Comparison of ENCODE assay signal across 25 mouse cellular contexts in the genomic region with DNA sequence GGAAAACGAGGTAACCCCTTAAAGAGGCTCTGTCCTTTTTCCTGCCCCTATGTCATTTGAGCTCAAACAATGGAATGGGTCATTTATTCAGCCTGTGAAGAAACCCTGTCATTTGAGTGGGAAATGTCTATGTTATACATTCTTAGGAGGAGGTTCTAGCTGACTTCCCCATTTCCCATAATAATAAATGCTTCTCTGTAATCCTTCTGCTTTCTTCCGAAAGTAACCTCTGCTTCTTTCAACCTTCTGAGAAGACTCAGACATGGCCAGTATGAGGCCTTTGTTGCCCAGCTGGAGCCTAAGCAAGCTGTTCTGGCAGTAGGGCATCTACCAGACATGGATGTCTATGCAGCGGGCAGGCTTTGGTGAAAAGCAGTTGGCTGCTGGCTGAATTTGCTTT.
"Had no signal": no experiment of that assay in that cellular context is flagged by ENCODE, and none has a peak within 500 bp of the region (broad histone marks: within the 10 kb centered on the region; RNA-seq: fewer than 3 reads in every experiment).

No protein-coding gene starts in this region.

- H3K36me3 ChIP-seq: limb, embryonic 12.5 days; limb, embryonic 15.5 days; liver, embryonic 12.5 days; liver, embryonic 15.5 days; lung, embryonic 15.5 days; midbrain, embryonic 12.5 days; midbrain, embryonic 15.5 days; neural tube, embryonic 12.5 days; neural tube, embryonic 15.5 days had no signal

- H3K4me2 ChIP-seq: limb, embryonic 12.5 days; limb, embryonic 15.5 days; liver, embryonic 12.5 days; liver, embryonic 15.5 days; lung, embryonic 15.5 days; midbrain, embryonic 12.5 days; midbrain, embryonic 15.5 days; neural tube, embryonic 12.5 days; neural tube, embryonic 15.5 days had no signal

- H3K9me3 ChIP-seq: limb, embryonic 12.5 days; limb, embryonic 15.5 days; liver, embryonic 12.5 days; liver, embryonic 15.5 days; lung, embryonic 15.5 days; midbrain, embryonic 12.5 days; midbrain, embryonic 15.5 days; neural tube, embryonic 12.5 days; neural tube, embryonic 15.5 days had no signal

- ATAC-seq: liver, embryonic 12.5 days; midbrain, embryonic 15.5 days had no signal

- H3K27ac ChIP-seq: layer of hippocampus, adult 2 months; left cerebral cortex, adult 2 months; limb, embryonic 12.5 days; limb, embryonic 15.5 days; liver, embryonic 12.5 days; liver, embryonic 15.5 days; midbrain, embryonic 12.5 days; midbrain, embryonic 15.5 days; neural tube, embryonic 12.5 days; neural tube, embryonic 15.5 days; stomach, postnatal 0 days had no signal

- DNase-seq: kidney, adult 2 months; kidney, postnatal 14 days; kidney, postnatal 4 days; layer of hippocampus, adult 9-11 months; left cerebral cortex, postnatal 4 days; lung, adult 18-20 months; lung, postnatal 10 days; lung, postnatal 36 days; right cerebral cortex, adult 18-20 months; right cerebral cortex, postnatal 14 days; right cerebral cortex, postnatal 4 days; thymus, adult 2 months; thymus, postnatal 4 days had no signal

- H3K4me3 ChIP-seq: layer of hippocampus, adult 2 months; left cerebral cortex, adult 2 months; limb, embryonic 12.5 days; limb, embryonic 15.5 days; liver, embryonic 12.5 days; liver, embryonic 15.5 days; lung, embryonic 15.5 days; midbrain, embryonic 12.5 days; midbrain, embryonic 15.5 days; neural tube, embryonic 12.5 days; neural tube, embryonic 15.5 days had no signal

- H3K9ac ChIP-seq: limb, embryonic 12.5 days; limb, embryonic 15.5 days; liver, embryonic 12.5 days; liver, embryonic 15.5 days; lung, embryonic 15.5 days; midbrain, embryonic 12.5 days; midbrain, embryonic 15.5 days; neural tube, embryonic 12.5 days; neural tube, embryonic 15.5 days had no signal

- H3K4me1 ChIP-seq: midbrain, embryonic 12.5 days; midbrain, embryonic 15.5 days; neural tube, embryonic 12.5 days had no signal

- H3K27me3 ChIP-seq: limb, embryonic 15.5 days; liver, embryonic 12.5 days; liver, embryonic 15.5 days; lung, embryonic 15.5 days; midbrain, embryonic 15.5 days; neural tube, embryonic 12.5 days; neural tube, embryonic 15.5 days had no signal
